Mouse (Mus musculus) T-helper 2 cell (primary cell): ENCODE measurements around the gene Kiss1r.

Experiments
- in situ Hi-C: fragments of 300-600 bp; cut with MboI, MseI; formaldehyde crosslinking; loops from one replicate; pipeline ENCODE4 v1.15.1; 2025; ENCODE audit warnings: high pct_unique_total_duplicates

The Kiss1r gene

GRCm38 (mm10) chr10:79897316-79898245, 19.2 kb upstream of the Kiss1r start:
- in situ Hi-C loops: no loop called here

- in situ Hi-C loops: no loop called here
Observed at GRCm38 (mm10) chr10:79900951-79901410, 15.8 kb upstream of the Kiss1r start.

- in situ Hi-C loops: no loop called here
Observed at GRCm38 (mm10) chr10:79906712-79907111, 10.1 kb upstream of the Kiss1r start.

- in situ Hi-C loops: no loop called here
Observed at GRCm38 (mm10) chr10:79907415-79907814, 9.4 kb upstream of the Kiss1r start.

DNA sequence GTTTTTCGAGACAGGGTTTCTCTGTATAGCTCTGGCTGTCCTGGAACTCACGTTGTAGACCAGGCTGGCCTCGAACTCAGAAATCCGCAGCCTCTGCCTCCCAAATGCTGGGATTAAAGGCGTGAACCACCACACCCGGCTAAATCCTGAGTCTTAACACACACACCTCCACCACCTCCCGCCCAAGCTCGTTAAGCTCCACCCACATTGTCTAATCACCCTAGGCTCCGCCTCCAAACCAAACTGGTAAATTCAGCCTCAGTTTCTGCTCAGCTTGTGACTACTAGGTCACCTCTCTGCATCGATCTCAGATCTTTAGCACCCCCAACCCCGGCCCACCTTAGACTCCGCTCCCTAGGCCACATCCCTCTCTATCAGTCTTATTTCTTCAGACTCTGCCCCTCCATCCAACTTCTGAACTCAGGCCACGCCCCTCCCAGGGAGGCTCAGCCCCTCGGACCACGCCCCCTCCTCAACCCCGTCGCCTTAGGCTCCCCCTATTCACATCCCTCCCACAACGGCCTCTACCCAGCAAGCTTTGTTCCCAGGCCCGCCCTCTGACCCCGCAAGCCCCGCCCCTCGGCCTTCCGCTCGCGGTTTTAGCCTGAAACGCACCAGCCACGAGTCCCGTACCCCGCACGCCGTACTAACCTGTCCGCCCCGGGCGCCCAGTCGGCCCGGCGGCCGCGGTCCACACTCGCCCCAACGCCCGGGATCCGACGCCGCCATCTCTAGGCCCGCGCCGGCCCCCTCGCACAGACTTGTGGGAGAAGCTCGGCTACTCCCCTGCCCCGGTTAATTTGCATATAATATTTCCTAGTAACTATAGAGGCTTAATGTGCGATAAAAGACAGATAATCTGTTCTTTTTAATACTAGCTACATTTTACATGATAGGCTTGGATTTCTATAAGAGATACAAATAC, 8.3 kb upstream of the Kiss1r start, which contains the start of gene Med16:
Gene Med16, minus strand, starts transcription at position 757 of the 925 bp plus-strand sequence.
- in situ Hi-C loops: no loop called here

- in situ Hi-C loops: no loop called here
Observed at GRCm38 (mm10) chr10:79909092-79909922, 7.5 kb upstream of the Kiss1r start.

- in situ Hi-C loops: no loop called here
Observed at GRCm38 (mm10) chr10:79910556-79910955, 6.2 kb upstream of the Kiss1r start, which contains the start of gene Gm26602. Gene Gm26602 (plus strand): TSS chr10:79910856.

GRCm38 (mm10) chr10:79912412-79912811, 4.4 kb upstream of the Kiss1r start:
- in situ Hi-C loops: no loop called here

- in situ Hi-C loops: no loop called here
Observed at GRCm38 (mm10) chr10:79914131-79914947, 2.4 kb upstream of the Kiss1r start.

GRCm38 (mm10) chr10:79914948-79915596, 1.7 kb upstream of the Kiss1r start:
- in situ Hi-C loops: no loop called here

DNA sequence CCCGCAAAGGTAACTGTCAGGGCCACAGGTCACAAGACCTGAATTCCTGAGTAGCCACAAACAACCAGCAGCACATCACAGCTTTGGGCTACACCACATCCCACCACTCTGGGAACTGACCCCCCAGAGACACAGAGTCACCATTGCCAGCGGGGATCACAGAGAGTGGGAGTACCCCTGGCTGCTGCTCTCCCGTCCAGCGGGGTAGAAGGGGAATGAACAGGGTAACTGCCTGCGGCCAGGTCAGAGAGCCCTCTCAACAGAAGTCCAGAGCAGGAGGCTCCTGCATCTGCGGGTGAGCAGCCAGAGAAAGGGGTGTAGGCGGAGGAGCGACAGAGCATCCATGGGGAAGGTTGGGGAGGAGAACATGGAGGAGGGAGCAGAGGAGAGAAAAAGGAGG, 690 bp upstream of the Kiss1r start:
- in situ Hi-C loops: no loop called here

DNA sequence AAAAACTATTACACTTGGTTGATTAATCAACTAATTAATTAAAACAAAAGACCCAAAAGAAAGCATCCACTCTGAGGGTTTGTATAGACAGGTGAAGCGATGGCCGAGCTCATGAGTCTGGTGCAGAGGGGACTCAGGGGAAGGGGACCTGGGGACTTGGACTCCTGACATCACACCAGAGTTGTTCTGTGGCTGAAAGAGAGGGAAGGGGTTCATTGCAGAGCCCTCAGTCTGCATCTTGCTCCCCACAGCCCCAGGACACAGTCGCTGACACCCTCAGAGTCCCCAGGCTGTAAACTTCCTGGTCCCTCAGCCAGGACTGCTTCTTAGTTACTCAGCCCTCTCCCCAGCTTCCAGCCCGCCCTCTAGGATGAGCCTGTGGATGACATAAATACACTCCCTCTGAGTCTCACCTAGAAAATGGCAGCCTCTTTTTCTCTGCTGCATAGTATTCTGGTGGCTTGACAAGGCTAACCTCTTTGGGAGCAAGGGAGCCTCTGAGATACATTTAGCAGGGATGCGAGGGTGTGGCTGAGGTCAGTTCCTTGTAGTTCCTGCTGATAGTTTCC, 845 bp downstream of the Kiss1r start:
- in situ Hi-C loops: no loop called here

DNA sequence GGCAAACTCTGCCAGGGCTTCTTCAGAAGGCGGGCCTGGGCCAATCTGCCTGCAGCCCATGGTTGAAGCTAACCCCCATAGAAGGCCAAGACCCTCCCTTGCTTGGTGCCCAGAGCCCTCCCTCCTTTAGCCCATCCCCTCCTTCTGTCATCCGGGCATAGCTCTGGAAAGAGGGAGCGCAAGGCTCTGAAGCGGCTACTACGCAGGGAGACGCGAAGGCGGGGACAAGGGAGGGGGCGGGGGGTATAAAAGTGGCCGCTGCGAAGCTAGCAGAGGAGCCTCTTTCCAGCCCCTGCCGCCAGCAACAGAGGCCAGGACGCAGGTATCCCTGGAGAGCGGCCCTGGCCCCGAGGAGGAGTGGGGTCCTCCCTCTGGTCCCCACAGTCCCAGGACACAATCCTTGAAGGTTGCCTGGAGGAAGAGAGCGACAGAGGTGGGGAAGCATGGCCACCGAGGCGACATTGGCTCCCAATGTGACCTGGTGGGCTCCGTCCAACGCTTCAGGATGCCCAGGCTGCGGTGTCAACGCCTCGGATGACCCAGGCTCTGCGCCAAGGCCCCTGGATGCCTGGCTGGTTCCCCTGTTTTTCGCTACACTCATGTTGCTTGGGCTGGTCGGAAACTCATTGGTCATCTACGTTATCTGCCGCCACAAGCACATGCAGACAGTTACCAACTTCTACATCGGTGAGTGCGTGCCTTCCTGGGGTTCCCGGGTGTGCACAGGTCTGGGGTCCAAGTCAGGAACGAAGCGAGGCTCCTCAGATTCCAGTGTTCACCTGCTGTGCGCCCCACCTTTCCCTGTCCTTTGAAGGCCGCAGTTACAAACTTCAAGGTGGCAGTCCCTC, 1.7 kb downstream of the Kiss1r start:
- in situ Hi-C loops: no loop called here

- in situ Hi-C loops: no loop called here
Observed at GRCm38 (mm10) chr10:79919251-79919849, 2.6 kb downstream of the Kiss1r start.

GRCm38 (mm10) chr10:79920056-79920890, 3.5 kb downstream of the Kiss1r start:
- in situ Hi-C loops: no loop called here

- in situ Hi-C loops: no loop called here
Observed at GRCm38 (mm10) chr10:79920958-79921535, 4.3 kb downstream of the Kiss1r start, which contains the start of gene R3hdm4. Gene R3hdm4 (minus strand): TSS chr10:79921208.

DNA sequence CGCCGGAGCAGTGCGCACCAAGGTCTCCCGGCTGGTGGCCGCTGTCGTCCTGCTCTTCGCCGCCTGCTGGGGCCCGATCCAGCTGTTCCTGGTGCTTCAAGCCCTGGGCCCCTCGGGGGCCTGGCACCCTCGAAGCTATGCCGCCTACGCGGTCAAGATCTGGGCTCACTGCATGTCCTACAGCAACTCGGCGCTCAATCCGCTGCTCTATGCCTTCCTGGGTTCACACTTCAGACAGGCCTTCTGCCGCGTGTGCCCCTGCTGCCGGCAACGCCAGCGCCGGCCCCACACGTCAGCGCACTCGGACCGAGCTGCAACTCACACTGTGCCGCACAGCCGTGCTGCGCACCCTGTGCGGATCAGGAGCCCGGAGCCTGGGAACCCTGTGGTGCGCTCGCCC, 4.8 kb downstream of the Kiss1r start:
- in situ Hi-C loops: no loop called here
